Mouse (Mus musculus) kidney, adult 2 months (tissue): ENCODE measurements around the gene Porcn. TPM values are rescaled to one million over a fixed set of nuclear protein-coding genes. Genes with fewer than 3 reads are reported as not detected.

Source experiments
- DNase-seq: peaks from one replicate; pipeline ENCODE4 v3.0.0; 2021
- H3K27ac ChIP-seq: fragments of 200-500 bp; 2 replicates; pipeline ENCODE4 v1.5.1; 2012; ENCODE audit warnings: low read depth, low read length, control low read depth, inconsistent platforms; ENCODE audit not compliant: insufficient read depth
- H3K27me3 ChIP-seq: fragments of 200-500 bp; replicated peaks from 2 replicates; pipeline ENCODE4 v1.6.1; 2012; ENCODE audit warnings: mild to moderate bottlenecking, moderate library complexity, low read length, inconsistent platforms; ENCODE audit not compliant: control insufficient read depth, insufficient read depth
- H3K36me3 ChIP-seq: fragments of 200-500 bp; 2 replicates; pipeline ENCODE4 v1.6.1; 2012; ENCODE audit warnings: mild to moderate bottlenecking, moderate library complexity, low read length, inconsistent platforms; ENCODE audit not compliant: control insufficient read depth, insufficient read depth
- H3K4me1 ChIP-seq: fragments of 200-500 bp; 2 replicates; pipeline ENCODE4 v1.6.1; 2011; ENCODE audit warnings: low read length; ENCODE audit not compliant: control insufficient read depth, insufficient read depth
- H3K4me3 ChIP-seq: fragments of 200-500 bp; 2 replicates; pipeline ENCODE4 v1.5.1; 2011; ENCODE audit warnings: mild to moderate bottlenecking, low read depth, low read length, control low read depth; ENCODE audit not compliant: insufficient read depth
- CTCF ChIP-seq: fragments of 200-500 bp; conservative IDR thresholded peaks from 2 replicates; pipeline ENCODE4 v1.5.1; 2011; ENCODE audit warnings: low read depth, mild to moderate bottlenecking, control low read depth, low read length, moderate library complexity, mixed read lengths; ENCODE audit not compliant: insufficient read depth, insufficient read length
- POLR2A ChIP-seq: fragments of 200-500 bp; IDR thresholded peaks from one replicate; pipeline ENCODE4 v1.6.1; 2011; ENCODE audit warnings: low read depth, low read length, control low read depth
- WGBS: fragments of 180-500 bp; shearing (Covaris S2); methylation state at CpG from one replicate; pipeline ENCODE4 v1.1.7; 2018; 5-methylcytosine and 5-hydroxymethylcytosine counted together
- polyA plus RNA-seq: library from polyadenylated mRNA; depleted of rRNA; stranded (reverse); fragments of >200 nt; gene quantifications from 2 replicates; pipeline ENCODE4 v1.2.3, GENCODE M21; 2012; rRNA removed

The Porcn gene
- polyA plus RNA-seq, 1 experiment = 20.7 TPM

DNA sequence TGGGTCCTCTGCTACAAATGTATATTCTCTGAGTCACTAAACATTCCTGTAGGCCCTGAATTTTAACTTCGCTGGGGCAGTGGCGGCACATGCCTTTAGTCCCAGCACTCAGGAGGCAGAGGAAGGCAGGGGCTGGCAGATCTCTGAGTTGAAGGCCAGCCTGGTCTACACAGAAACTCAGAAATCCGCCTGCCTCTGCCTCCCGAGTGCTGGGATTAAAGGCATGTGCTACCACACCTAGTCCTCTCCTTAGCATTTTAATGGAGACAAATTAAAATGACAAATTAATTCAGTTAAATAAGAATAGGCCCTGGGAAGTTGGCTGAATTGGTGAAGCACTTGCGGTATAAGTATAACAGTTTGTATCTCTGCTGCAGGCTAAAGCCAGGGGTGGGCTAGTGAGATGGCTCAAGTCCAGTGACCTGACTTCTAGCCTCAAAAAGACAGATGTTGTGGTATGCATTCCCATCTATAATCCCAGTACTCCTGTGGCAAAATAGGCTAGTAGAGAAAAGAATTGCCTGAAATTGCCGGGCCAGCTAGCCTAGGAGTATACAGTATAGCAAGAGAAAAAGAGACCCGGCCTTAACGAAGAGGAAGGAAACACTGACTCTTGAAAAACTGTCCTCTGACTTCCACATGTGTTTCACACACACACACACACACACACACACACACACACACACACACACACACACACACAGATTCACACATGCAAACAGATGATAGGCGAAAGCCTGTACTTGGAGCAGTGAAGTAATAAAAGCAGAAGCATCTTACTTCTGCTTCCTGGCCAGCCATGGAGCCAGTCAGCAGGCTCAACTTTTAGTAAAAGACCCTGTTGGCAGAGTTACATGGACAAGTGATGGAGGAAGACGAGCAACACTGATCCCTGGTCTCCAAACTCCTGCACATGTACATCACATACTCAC is 38.3 kb downstream of the Porcn start:
- peaks cover 1% of the 10 kb centered on the region; the same call in 1 of the 2 replicates for H3K36me3 ChIP-seq
- no peaks in the 10 kb centered on the region for H3K27me3 ChIP-seq
- 96% methylated on average over 10 of the region's 10 CpGs for WGBS
- DNase-seq = no peak
- H3K4me1 ChIP-seq = no peaks in the 10 kb centered on the region
- no peak for TF ChIP-seq CTCF
- no peak for TF ChIP-seq POLR2A
- H3K27ac ChIP-seq = no peak overlapping the region
- no peak overlapping the region for H3K4me3 ChIP-seq

DNA sequence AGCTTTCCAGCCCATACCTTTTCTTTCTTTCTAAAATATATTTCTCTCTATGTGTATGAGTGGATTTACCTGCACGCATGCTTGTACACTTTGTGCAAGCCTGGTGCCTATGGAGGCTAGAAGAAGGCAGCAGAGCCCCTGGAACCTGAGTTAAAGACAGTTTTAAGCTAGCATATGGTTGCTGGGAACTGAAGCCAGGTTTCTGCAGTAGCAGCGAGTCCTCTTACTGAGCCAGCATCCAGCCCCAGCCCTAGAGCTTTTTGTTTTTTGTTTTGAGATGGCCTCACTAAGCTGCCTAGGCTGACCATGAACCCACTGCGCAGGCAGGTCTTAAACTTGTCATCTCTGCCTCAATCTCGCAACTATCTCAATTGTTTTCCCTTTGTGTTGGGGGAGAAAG is 41.9 kb downstream of the Porcn start:
- no peaks in the 10 kb centered on the region for H3K4me1 ChIP-seq
- peaks cover 1% of the 10 kb centered on the region for H3K36me3 ChIP-seq
- H3K27me3 ChIP-seq = no peaks in the 10 kb centered on the region
- H3K4me3 ChIP-seq = no peak overlapping the region
- no peak for DNase-seq
- H3K27ac ChIP-seq = no peak overlapping the region
- TF ChIP-seq CTCF (no peak), POLR2A (no peak)
- WGBS = 97% methylated on average over 4 of the region's 4 CpGs

- TF ChIP-seq POLR2A (no peak), CTCF (no peak)
- H3K36me3 ChIP-seq = peaks cover 1% of the 10 kb centered on the region
- 74% methylated on average over 5 of the region's 5 CpGs for WGBS
- no peak for DNase-seq
- H3K27ac ChIP-seq = no peak overlapping the region
- H3K27me3 ChIP-seq = no peaks in the 10 kb centered on the region
- no peaks in the 10 kb centered on the region for H3K4me1 ChIP-seq
- H3K4me3 ChIP-seq = no peak overlapping the region
Observed at GRCm38 (mm10) chrX:8163076-8163475, 43.2 kb downstream of the Porcn start.

DNA sequence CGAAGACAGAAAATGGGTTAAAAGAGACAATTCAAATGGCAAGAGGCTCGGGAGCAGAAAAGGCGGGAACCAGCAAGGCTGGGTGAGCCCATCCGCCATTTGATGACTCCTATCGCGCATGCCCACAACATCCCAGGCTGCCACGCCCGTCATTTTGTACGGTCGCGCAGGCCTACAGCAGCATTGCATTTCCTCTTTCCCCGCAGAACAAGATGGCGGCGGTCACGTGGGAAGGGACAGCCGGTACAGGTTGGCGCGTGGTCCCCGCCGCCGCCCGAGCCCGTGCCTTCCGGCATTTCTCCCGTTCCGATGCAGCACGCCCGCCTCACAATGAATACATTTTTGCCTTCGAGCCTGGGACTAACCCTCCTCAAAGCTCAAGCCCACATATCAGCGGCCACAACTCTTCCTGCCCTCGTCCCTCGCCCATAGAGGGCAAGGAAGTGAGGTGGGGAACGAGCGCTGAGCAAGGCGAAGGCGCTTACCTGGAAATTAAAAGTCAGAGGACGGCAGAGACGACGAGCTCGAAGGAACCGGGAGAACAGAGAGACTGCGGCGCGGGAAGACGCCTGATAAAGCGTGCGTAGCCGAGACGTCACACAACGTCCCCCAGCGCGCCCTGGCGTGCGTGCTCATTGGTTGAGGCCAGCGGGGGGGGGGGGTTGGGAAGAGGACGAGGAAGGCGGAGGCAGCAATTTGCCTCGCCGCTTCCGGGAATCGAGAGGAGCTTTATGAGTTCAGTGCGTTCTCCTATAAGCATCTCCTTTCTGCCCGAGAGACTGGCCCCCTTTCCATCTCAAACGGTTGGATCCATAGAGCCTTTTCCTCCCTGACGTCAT is 61.0 kb downstream of the Porcn start, which contains the start of gene Rbm3:
Rbm3 (minus strand) TSS at position 728 of the 839 bp plus-strand sequence.
- WGBS = under 1% methylated on average over 64 of the region's 65 CpGs
- Histone ChIP-seq H3K27ac (peak within 1 kb of the TSS; percentile 100), H3K4me1 (peaks cover 8% of the 10 kb centered on the region; the same call in 1 of the 2 replicates), H3K36me3 (peaks cover 3% of the 10 kb centered on the region; the same call in 1 of the 2 replicates), H3K4me3 (peak within 1 kb of the TSS; percentile 98), H3K27me3 (no peaks in the 10 kb centered on the region)
- peak; percentile 91 for DNase-seq
- TF ChIP-seq POLR2A = peak; percentile 68
- TF ChIP-seq CTCF = no peak

Other genes starting within 250 kb of the Porcn start
- gene Gata1, start 228.5 kb downstream of the Porcn start, polyA plus RNA-seq = 0.09 and 0.15 TPM in 2 replicates
- gene Glod5, start 188.0 kb downstream of the Porcn start, polyA plus RNA-seq = 28.9 and 42.2 TPM in 2 replicates
- 7.6 and 8.4 TPM in 2 replicates for gene Suv39h1, start 131.8 kb downstream of the Porcn start, polyA plus RNA-seq
- 1.4 and 3.4 TPM in 2 replicates for gene Was, start 116.0 kb downstream of the Porcn start, polyA plus RNA-seq
- 58.4 and 84.2 TPM in 2 replicates for gene Wdr13, start 73.6 kb downstream of the Porcn start, polyA plus RNA-seq
- 41.6 and 50.8 TPM in 2 replicates for gene Rbm3, start 60.6 kb downstream of the Porcn start, polyA plus RNA-seq
- gene Tbc1d25, start 30.3 kb downstream of the Porcn start, polyA plus RNA-seq = 17.0 and 19.0 TPM in 2 replicates
- gene Ebp, start 13.0 kb downstream of the Porcn start, polyA plus RNA-seq = 180 and 192 TPM in 2 replicates
- 31.1 and 32.1 TPM in 2 replicates for gene Ftsj1, start 45.9 kb upstream of the Porcn start, polyA plus RNA-seq
- not detected in 2 replicates for gene Slc38a5, start 64.6 kb upstream of the Porcn start, polyA plus RNA-seq
- not detected in 2 replicates for gene Ssxb10, start 120.9 kb upstream of the Porcn start, polyA plus RNA-seq
- gene Ssxb9, start 160.5 kb upstream of the Porcn start, polyA plus RNA-seq = not detected in 2 replicates
- gene Ssxb1, start 206.8 kb upstream of the Porcn start, polyA plus RNA-seq = not detected in 2 replicates